Mouse (Mus musculus) layer of hippocampus, adult 8-10 months (tissue): Measurements from ENCODE around the gene Isoc2a. TPM values are rescaled to one million over a fixed set of nuclear protein-coding genes. Genes with fewer than 3 reads are reported as not detected.

Experiments
- DNase-seq, 2 experiments: peaks; one replicate each; pipeline ENCODE4 v3.0.0; 2022; ENCODE audit warnings: low spot score in 2 of 2
- total RNA-seq, 4 experiments: library from RNA; stranded (reverse); gene quantifications; 2 replicates each; pipeline ENCODE4 v1.2.4; 2022

The Isoc2a gene
- total RNA-seq, 4 experiments from 2014 or later: 13.7 to 16.0 (median 14.2) TPM

GRCm38 (mm10) chr7:4915669-4916416 lies 38.9 kb downstream of the Isoc2a start:
- DNase-seq: peak in 1 of 2 experiments; percentile 42

DNA sequence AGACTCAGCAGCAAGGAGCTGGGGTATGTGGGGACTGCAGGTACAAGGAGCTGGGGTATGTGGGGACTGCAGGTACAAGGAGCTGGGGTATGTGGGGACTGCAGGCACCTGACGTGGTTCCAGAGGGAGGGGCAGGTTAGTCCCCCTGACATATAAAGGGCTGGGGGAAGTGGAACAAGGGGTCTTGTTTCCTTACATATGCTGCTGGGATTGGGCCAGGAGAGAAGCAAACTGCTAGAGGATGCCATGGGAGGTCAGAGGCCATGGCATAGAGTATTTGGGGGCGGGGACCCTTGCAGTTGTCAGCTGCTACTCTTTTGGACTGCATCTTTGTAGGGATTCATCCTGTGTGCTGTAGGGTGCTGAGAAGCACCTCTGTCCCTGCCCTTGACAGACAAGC lies 40.5 kb downstream of the Isoc2a start:
- DNase-seq: no peak

DNA sequence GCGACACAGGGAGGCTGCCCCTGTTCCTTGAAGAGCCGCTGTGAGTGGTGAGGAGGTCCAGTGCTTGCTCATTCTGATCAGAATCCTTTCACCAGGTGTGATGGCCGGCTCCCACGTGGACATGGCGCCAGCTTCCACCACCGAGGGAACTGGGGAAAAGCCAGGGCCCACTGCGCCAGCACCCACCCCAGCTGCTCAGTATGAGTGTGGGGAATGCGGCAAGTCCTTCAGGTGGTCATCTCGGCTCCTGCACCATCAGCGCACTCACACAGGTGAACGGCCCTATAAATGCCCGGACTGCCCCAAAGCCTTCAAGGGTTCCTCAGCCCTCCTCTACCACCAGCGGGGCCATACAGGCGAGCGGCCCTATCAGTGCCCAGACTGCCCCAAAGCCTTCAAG lies 41.7 kb downstream of the Isoc2a start:
- no peak for DNase-seq

- no peak for DNase-seq
Observed at GRCm38 (mm10) chr7:4919096-4919495, 42.1 kb downstream of the Isoc2a start.

DNA sequence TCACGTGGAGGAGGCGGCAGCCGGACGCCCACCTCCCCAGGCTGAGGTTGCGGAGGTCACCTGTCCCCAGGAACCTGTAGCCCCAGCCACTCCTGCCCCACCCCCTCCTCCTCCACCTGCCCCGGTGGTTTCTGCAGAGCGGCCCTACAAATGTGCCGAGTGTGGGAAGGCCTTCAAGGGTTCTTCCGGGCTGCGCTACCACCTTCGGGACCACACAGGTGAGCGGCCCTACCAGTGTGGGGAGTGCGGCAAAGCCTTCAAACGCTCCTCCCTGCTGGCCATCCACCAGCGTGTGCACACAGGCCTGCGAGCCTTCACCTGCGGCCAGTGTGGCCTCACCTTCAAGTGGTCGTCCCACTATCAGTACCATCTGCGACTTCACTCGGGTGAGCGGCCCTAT lies 43.0 kb downstream of the Isoc2a start:
- no peak for DNase-seq

DNA sequence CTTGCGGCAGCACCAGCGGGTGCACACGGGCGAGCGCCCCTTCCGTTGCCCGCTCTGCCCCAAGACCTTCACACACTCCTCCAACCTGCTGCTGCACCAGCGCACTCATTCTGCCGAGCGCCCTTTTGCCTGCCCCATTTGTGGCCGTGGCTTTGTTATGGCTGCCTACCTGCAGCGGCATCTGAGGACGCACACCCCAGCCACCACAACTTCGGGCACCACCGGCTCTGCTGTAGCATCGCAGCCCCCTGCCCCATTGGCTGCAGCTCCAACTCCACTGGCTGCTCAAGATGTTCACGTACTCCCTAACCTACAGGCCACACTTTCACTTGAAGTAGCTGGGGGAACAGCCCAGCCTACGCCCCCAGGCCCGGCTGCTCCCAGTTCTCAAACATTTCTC lies 43.5 kb downstream of the Isoc2a start:
- DNase-seq: no peak

GRCm38 (mm10) chr7:4920976-4921823 lies 44.2 kb downstream of the Isoc2a start:
- no peak for DNase-seq

GRCm38 (mm10) chr7:4921824-4922482 lies 45.0 kb downstream of the Isoc2a start, which contains the start of gene Nat14:
Gene Nat14 (plus strand): TSS chr7:4922028.
- DNase-seq: no peak

- DNase-seq: peak; percentile 89 to 92
Observed at GRCm38 (mm10) chr7:4922508-4922907, 45.6 kb downstream of the Isoc2a start.

GRCm38 (mm10) chr7:4922931-4923565 lies 46.1 kb downstream of the Isoc2a start:
- DNase-seq: peak; percentile 74 to 79

- peak in 1 of 2 experiments; percentile 60 for DNase-seq
Observed at GRCm38 (mm10) chr7:4923586-4924364, 46.8 kb downstream of the Isoc2a start.

DNA sequence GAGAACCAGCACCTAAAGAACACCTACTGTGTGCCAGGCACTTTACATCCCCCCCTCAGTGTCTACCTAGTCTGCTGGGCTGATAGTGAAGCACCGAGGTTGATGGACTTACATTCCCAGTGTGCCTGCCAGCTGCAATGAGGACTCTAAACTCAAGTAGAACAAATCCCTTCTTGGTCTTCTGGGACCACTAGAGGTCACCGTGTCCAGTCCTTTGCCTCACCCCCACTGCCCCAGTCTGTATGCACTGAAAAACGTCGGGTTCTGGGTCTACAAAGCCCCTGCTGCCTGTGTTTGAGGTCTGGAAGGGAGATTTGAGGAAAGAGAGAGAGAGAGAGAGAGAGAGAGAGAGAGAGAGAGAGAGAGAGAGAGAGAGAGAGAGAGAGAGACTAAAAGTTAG lies 47.5 kb downstream of the Isoc2a start:
- no peak for DNase-seq

- DNase-seq: no peak
Observed at GRCm38 (mm10) chr7:4924891-4925301, 47.9 kb downstream of the Isoc2a start.

GRCm38 (mm10) chr7:4925441-4926381 lies 48.8 kb downstream of the Isoc2a start, which contains the start of gene Ssc5d:
Gene Ssc5d (plus strand): TSS chr7:4925785.
- DNase-seq: no peak

DNA sequence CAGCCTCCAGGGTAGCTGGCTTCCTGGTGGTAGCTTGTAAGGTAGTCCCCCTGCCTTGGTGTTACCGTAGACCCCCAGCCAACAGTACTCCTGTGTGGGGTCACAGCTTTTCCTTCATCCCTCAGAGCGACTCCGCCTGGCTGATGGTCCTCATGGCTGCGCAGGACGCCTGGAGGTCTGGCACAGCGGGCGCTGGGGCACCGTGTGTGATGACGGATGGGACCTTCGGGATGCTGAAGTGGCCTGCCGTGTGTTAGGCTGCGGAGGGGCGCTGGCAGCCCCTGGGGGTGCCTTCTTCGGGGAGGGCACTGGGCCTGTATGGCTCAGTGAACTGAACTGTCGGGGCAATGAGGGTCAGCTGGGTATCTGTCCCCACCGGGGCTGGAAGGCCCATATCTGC lies 49.9 kb downstream of the Isoc2a start:
- no peak for DNase-seq

GRCm38 (mm10) chr7:4927711-4928110 lies 50.8 kb downstream of the Isoc2a start:
- DNase-seq: no peak

GRCm38 (mm10) chr7:4928323-4928722 lies 51.4 kb downstream of the Isoc2a start:
- no peak for DNase-seq

DNA sequence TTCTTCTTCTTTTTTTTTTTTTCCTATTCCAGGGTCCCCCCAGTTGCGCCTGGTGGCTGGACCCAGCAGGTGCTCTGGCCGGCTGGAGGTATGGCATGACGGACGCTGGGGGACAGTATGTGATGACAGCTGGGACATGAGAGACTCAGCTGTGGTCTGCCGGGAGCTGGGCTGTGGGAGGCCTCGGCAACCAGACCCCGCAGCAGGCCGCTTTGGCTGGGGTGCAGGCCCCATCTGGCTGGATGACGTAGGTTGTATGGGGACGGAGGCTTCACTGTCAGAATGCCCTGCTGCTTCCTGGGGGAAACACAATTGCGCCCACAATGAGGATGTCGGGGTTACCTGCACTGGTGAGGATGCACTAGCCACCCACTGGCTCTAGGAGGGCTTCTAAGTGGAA lies 56.1 kb downstream of the Isoc2a start:
- no peak for DNase-seq

GRCm38 (mm10) chr7:4934160-4934914 lies 57.4 kb downstream of the Isoc2a start:
- no peak for DNase-seq
